In genomic region chr14:46977660-46978059, GRCm38 (mm10) we compare ENCODE assay signal across 29 mouse cellular contexts.
DNase-seq lines count a peak whose midpoint lies in the region; ATAC-seq and TF ChIP-seq lines count a peak whose summit lies in the region.
"Had no signal": no experiment of that assay in that cellular context is flagged by ENCODE, and none has a peak within 500 bp of the region (broad histone marks: within the 10 kb centered on the region; RNA-seq: fewer than 3 reads in every experiment).

No protein-coding gene starts in this region.

- no peak overlapping the region; the same call in 1 of the 2 replicates for H3K4me2 ChIP-seq in heart, embryonic 11.5 days
- H3K4me2 ChIP-seq in lung, postnatal 0 days (replicated peaks; ENCODE audit: low read depth, low read length), result no peak overlapping the region
- H3K4me2 ChIP-seq in heart, embryonic 14.5 days (ENCODE audit: low read length), result peak overlapping the region; percentile 45
- H3K4me2 ChIP-seq: embryonic facial prominence, embryonic 13.5 days; hindbrain, embryonic 15.5 days; limb, embryonic 15.5 days; neural tube, embryonic 13.5 days had no signal

- H3K4me3 ChIP-seq in heart, adult 2 months, result no peak overlapping the region
- no peak overlapping the region for H3K4me3 ChIP-seq in heart, embryonic 11.5 days (ENCODE audit: low read depth, low read length)
- no peak overlapping the region for H3K4me3 ChIP-seq in lung, postnatal 0 days (ENCODE audit: low read depth, low read length)
- H3K4me3 ChIP-seq in heart, embryonic 14.5 days (ENCODE audit: control insufficient read depth in 1 of 2, insufficient read depth in 1 of 2, low read depth in 1 of 2, low read length in 2 of 2), result no peak overlapping the region
- H3K4me3 ChIP-seq: embryonic facial prominence, embryonic 13.5 days; erythroblast, embryonic 14.5 days; hindbrain, embryonic 15.5 days; limb, embryonic 15.5 days; lung, embryonic 15.5 days; midbrain, embryonic 10.5 days; myocyte; neural tube, embryonic 13.5 days had no signal

- DNase-seq in heart, adult 2 months, result peak in 1 of 2 experiments; percentile 63
- peak; percentile 35 for DNase-seq in lung, postnatal 0 days (ENCODE audit: low spot score)
- DNase-seq in lung, postnatal 14 days, result no peak
- DNase-seq in ovary, adult 18-20 months (ENCODE audit: low spot score), result no peak
- DNase-seq: adrenal gland, adult 2 months; cerebellum, adult 18-20 months; cerebellum, postnatal 25 days; embryo, embryonic 11 days; kidney, adult 2 months; kidney, postnatal 10 days; left cerebral cortex, postnatal 4 days; thymus, postnatal 25 days had no signal

- H3K36me3 ChIP-seq in heart, adult 2 months (ENCODE audit: control insufficient read depth, insufficient read depth, low read length), result no peaks in the 10 kb centered on the region
- no peaks in the 10 kb centered on the region for H3K36me3 ChIP-seq in heart, embryonic 11.5 days (ENCODE audit: control insufficient read depth, insufficient read depth, low read length)
- H3K36me3 ChIP-seq in lung, postnatal 0 days (ENCODE audit: insufficient read depth, low read length), result no peaks in the 10 kb centered on the region
- H3K36me3 ChIP-seq in heart, embryonic 14.5 days (ENCODE audit: control insufficient read depth, insufficient read depth, low read length), result no peaks in the 10 kb centered on the region
- H3K36me3 ChIP-seq: embryonic facial prominence, embryonic 13.5 days; G1E; hindbrain, embryonic 15.5 days; limb, embryonic 15.5 days; lung, embryonic 15.5 days; midbrain, embryonic 10.5 days; neural tube, embryonic 13.5 days had no signal

- TF ChIP-seq CTCF in heart, adult 2 months (IDR thresholded peaks at IDR 0.05), result no peak
- TF ChIP-seq CTCF in lung, postnatal 0 days (IDR thresholded peaks at IDR 0.05), result no peak

- no peaks in the 10 kb centered on the region for H3K27me3 ChIP-seq in heart, adult 2 months (ENCODE audit: control insufficient read depth, insufficient read depth, low read length)
- H3K27me3 ChIP-seq in heart, embryonic 11.5 days (ENCODE audit: control insufficient read depth, insufficient read depth, low read length), result no peaks in the 10 kb centered on the region
- H3K27me3 ChIP-seq in lung, postnatal 0 days (replicated peaks; ENCODE audit: insufficient read depth, low read length), result no peaks in the 10 kb centered on the region
- H3K27me3 ChIP-seq in heart, embryonic 14.5 days (ENCODE audit: control insufficient read depth, insufficient read depth, low read length), result no peaks in the 10 kb centered on the region
- H3K27me3 ChIP-seq: CH12.LX; embryonic facial prominence, embryonic 13.5 days; hindbrain, embryonic 15.5 days; limb, embryonic 15.5 days; lung, embryonic 15.5 days; neural tube, embryonic 13.5 days; Patski had no signal

- H3K9me3 ChIP-seq in heart, embryonic 11.5 days (replicated peaks; ENCODE audit: control insufficient read depth, low read length), result no peaks in the 10 kb centered on the region
- no peaks in the 10 kb centered on the region for H3K9me3 ChIP-seq in lung, postnatal 0 days (ENCODE audit: low read length)
- H3K9me3 ChIP-seq in heart, embryonic 14.5 days (ENCODE audit: control insufficient read depth, low read length), result no peaks in the 10 kb centered on the region
- H3K9me3 ChIP-seq: embryonic facial prominence, embryonic 13.5 days; G1E; hindbrain, embryonic 15.5 days; limb, embryonic 15.5 days; lung, embryonic 15.5 days; midbrain, embryonic 10.5 days; neural tube, embryonic 13.5 days had no signal

- no peak for ATAC-seq in heart, embryonic 11.5 days (replicated peaks; ENCODE audit: insufficient number of reproducible peaks, low FRiP score, low TSS enrichment)
- peak; percentile 30; the same call in 1 of the 2 replicates for ATAC-seq in lung, postnatal 0 days
- ATAC-seq in heart, embryonic 14.5 days (ENCODE audit: insufficient number of reproducible peaks, insufficient read depth, low FRiP score, low read depth), result no peak
- no peak for ATAC-seq in CD4-positive, CD25-positive, alpha-beta regulatory T cell, adult 4 months
- ATAC-seq: forebrain, embryonic 14.5 days; midbrain, embryonic 16.5 days; Patski had no signal

- peak overlapping the region; percentile 16; the same call in 1 of the 2 replicates for H3K27ac ChIP-seq in heart, adult 2 months
- no peak overlapping the region for H3K27ac ChIP-seq in heart, embryonic 11.5 days (ENCODE audit: low read depth, low read length)
- H3K27ac ChIP-seq in lung, postnatal 0 days (ENCODE audit: low read length), result no peak overlapping the region
- peak overlapping the region; percentile 54 to 56 for H3K27ac ChIP-seq in heart, embryonic 14.5 days (replicated peaks in 1 of 2; ENCODE audit: control insufficient read depth in 1 of 2, insufficient read depth in 1 of 2, low read depth in 2 of 2, low read length in 2 of 2)
- H3K27ac ChIP-seq: embryonic facial prominence, embryonic 13.5 days; hindbrain, embryonic 15.5 days; limb, embryonic 15.5 days; liver, embryonic 14.5 days; lung, embryonic 15.5 days; midbrain, embryonic 10.5 days; neural tube, embryonic 13.5 days had no signal

- WGBS in heart, adult 2 months, result 39% methylated on average over 10 of the region's 10 CpGs
- 47% methylated on average over 10 of the region's 10 CpGs for WGBS in heart, embryonic 11.5 days (ENCODE audit: insufficient replicate concordance)
- 43% methylated on average over 10 of the region's 10 CpGs for WGBS in lung, postnatal 0 days
- 23% methylated on average over 10 of the region's 10 CpGs for WGBS in heart, embryonic 14.5 days

- no peaks in the 10 kb centered on the region for H3K79me2 ChIP-seq in heart, adult 2 months (replicated peaks; ENCODE audit: control insufficient read depth, insufficient read depth, low read length)

- no peak overlapping the region for H3K9ac ChIP-seq in heart, adult 2 months (ENCODE audit: low read depth, low read length)
- H3K9ac ChIP-seq in heart, embryonic 11.5 days (ENCODE audit: low read depth, low read length), result no peak overlapping the region
- no peak overlapping the region for H3K9ac ChIP-seq in lung, postnatal 0 days (replicated peaks; ENCODE audit: low read depth)
- H3K9ac ChIP-seq in heart, embryonic 14.5 days (ENCODE audit: low read length), result peak overlapping the region; percentile 35; the same call in 1 of the 2 replicates
- H3K9ac ChIP-seq: embryonic facial prominence, embryonic 13.5 days; hindbrain, embryonic 15.5 days; limb, embryonic 15.5 days; liver, embryonic 14.5 days; lung, embryonic 15.5 days; neural tube, embryonic 13.5 days had no signal

- no peak for TF ChIP-seq EP300 in heart, adult 2 months (IDR thresholded peaks at IDR 0.05; ENCODE audit: insufficient read depth, low read depth, low read length)
- TF ChIP-seq EP300 in lung, postnatal 0 days (IDR thresholded peaks at IDR 0.05), result no peak

- intact Hi-C loops in heart, adult 2 months (cut with DNase I), result no loop called here

- H3K4me1 ChIP-seq in heart, adult 2 months (ENCODE audit: control insufficient read depth, insufficient read depth, low read length), result peaks cover 8% of the 10 kb centered on the region
- peaks cover 45% of the 10 kb centered on the region for H3K4me1 ChIP-seq in heart, embryonic 11.5 days (ENCODE audit: control insufficient read depth, insufficient read depth, low read length)
- H3K4me1 ChIP-seq in lung, postnatal 0 days (ENCODE audit: insufficient read depth, low read depth, low read length), result peaks cover 3% of the 10 kb centered on the region; the same call in 1 of the 2 replicates
- H3K4me1 ChIP-seq in heart, embryonic 14.5 days (ENCODE audit: control insufficient read depth in 2 of 2, insufficient read depth in 2 of 2, low read length in 2 of 2), result peaks cover 40 to 76% of the 10 kb centered on the region in 2 experiments
- H3K4me1 ChIP-seq: hindbrain, embryonic 15.5 days; limb, embryonic 15.5 days; lung, embryonic 15.5 days; neural tube, embryonic 13.5 days had no signal

- TF ChIP-seq POLR2A in heart, adult 2 months (IDR thresholded peaks at IDR 0.05; ENCODE audit: insufficient read depth, low read depth, low read length), result no peak

Comparison
In these comparisons a context has a peak if more than half of its experiments do, and no peak if none do; other contexts are left out.
1. H3K27ac ChIP-seq: peak in heart, adult 2 months (single experiment) and heart, embryonic 14.5 days (2 of 2); none in heart, embryonic 11.5 days (single experiment) and lung, postnatal 0 days (single experiment).